Mouse (Mus musculus) heart, embryonic 14.5 days (tissue): ENCODE measurements around the gene Gm29609. TPM values are rescaled to one million over a fixed set of nuclear protein-coding genes. Genes with fewer than 3 reads are reported as not detected.

ENCODE experiments used
- ATAC-seq: fragments of 200-750 bp; cut with Nextera tagmentation; 2 replicates; pipeline ENCODE4 v1.8.0; 2017; ENCODE audit warnings: low read depth, moderate TSS enrichment; ENCODE audit not compliant: insufficient number of reproducible peaks, insufficient read depth, low FRiP score
- H3K27ac ChIP-seq, 2 experiments: fragments of 200-500 bp in 1 of 2; fragments of 300-500 bp in 1 of 2; sonication (generic) in 1 of 2; replicated peaks in 1 of 2; 2 replicates each; pipeline ENCODE4 v1.5.1; 2012 to 2014; ENCODE audit warnings: low read depth in 2 of 2, low read length in 2 of 2, control low read depth in 1 of 2, mild to moderate bottlenecking in 1 of 2, mixed read lengths in 1 of 2; ENCODE audit not compliant: control insufficient read depth in 1 of 2, insufficient read depth in 1 of 2
- H3K27me3 ChIP-seq: fragments of 300-500 bp; sonication (generic); 2 replicates; pipeline ENCODE4 v1.6.1; 2014; ENCODE audit warnings: mild to moderate bottlenecking, low read length, control low read depth; ENCODE audit not compliant: control insufficient read depth, insufficient read depth
- H3K36me3 ChIP-seq: fragments of 300-500 bp; sonication (generic); 2 replicates; pipeline ENCODE4 v1.6.1; 2014; ENCODE audit warnings: mild to moderate bottlenecking, control low read depth, low read length, mixed read lengths; ENCODE audit not compliant: control insufficient read depth, insufficient read depth
- H3K4me1 ChIP-seq, 2 experiments: fragments of 200-500 bp in 1 of 2; fragments of 300-500 bp in 1 of 2; sonication (generic) in 1 of 2; 2 replicates each; pipeline ENCODE4 v1.6.1; 2012 to 2014; ENCODE audit warnings: low read length in 2 of 2, control low read depth in 1 of 2, mixed read lengths in 1 of 2; ENCODE audit not compliant: control insufficient read depth in 2 of 2, insufficient read depth in 2 of 2
- H3K4me2 ChIP-seq: fragments of 300-500 bp; sonication (generic); 2 replicates; pipeline ENCODE4 v1.6.1; 2014; ENCODE audit warnings: mild to moderate bottlenecking, low read length
- H3K4me3 ChIP-seq, 2 experiments: fragments of 200-500 bp in 1 of 2; fragments of 300-500 bp in 1 of 2; sonication (generic) in 1 of 2; 2 replicates each; pipeline ENCODE4 v1.5.1; 2012 to 2014; ENCODE audit warnings: low read length in 2 of 2, mild to moderate bottlenecking in 2 of 2, control low read depth in 1 of 2, low read depth in 1 of 2, moderate library complexity in 1 of 2; ENCODE audit not compliant: control insufficient read depth in 1 of 2, insufficient read depth in 1 of 2
- H3K9ac ChIP-seq: fragments of 300-500 bp; sonication (generic); 2 replicates; pipeline ENCODE4 v1.6.1; 2014; ENCODE audit warnings: mild to moderate bottlenecking, low read length
- H3K9me3 ChIP-seq: fragments of 300-500 bp; sonication (generic); 2 replicates; pipeline ENCODE4 v1.6.1; 2016; ENCODE audit warnings: low read length, control low read depth; ENCODE audit not compliant: control insufficient read depth
- WGBS: fragments of 180-500 bp; shearing (Covaris S2); extraction: QIAGEN DNeasy Blood & Tissue Kit; methylation state at CpG from one replicate; pipeline ENCODE4 v1.1.7; 2014; 5-methylcytosine and 5-hydroxymethylcytosine counted together
- polyA plus RNA-seq: library from polyadenylated mRNA; unstranded; fragments of >200 nt; fragmentation: Nextera tagmentation; extraction: Ambion mirVana; gene quantifications from 2 replicates; pipeline ENCODE4 v1.2.1, GENCODE M21; 2014

Gene Gm29609
- polyA plus RNA-seq, 1 experiment from 2014 or later, result 1.1 TPM

DNA sequence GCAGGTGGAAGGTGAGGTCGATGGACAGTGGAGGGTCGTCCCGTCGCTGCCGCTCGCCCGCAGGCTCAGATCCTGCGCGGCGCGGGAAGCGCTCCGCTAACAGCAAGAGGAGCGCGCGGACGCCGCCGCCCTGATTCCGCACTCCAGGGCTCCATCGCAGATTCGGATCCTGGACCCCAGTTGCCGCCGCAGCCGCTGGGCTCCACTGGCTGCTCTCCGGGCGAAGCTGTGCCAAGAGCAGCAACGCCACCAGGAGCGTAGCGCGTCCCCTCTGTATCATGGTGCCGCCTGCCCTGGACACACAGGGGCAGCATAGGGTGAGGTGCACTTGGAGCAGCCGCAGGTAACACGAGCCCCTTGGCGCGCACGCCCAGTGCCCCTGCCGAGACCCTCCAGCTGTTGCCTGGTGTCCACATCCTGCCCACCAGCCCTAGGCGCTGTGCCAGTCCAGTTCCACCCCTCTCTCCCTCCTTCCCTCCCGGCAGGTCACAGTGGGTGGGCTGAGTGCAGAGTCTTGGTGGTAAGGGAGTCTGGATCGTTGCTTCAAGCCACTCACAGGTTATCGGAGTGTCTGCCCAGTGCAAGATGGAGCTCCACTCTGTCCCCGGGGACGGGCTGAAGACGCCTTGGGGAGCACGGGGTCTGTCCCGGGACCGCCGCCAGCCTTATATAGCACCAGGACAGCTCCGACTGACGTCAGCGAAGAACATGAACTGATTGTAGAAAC lies 41.3 kb downstream of the Gm29609 start, which contains the start of gene Ucn:
Gene Ucn, minus strand, starts transcription at position 589 of the 727 bp plus-strand sequence.
- H3K4me2 ChIP-seq, result peak within 1 kb of the TSS; percentile 60
- no peak within 1 kb of the TSS for H3K9ac ChIP-seq
- H3K27ac ChIP-seq, result no peak within 1 kb of the TSS
- 0 out of 2 replicates have a peak, but pooled peaks have one; percentile 8 for ATAC-seq
- H3K4me3 ChIP-seq, result peak within 1 kb of the TSS; percentile 32 to 36
- H3K36me3 ChIP-seq, result peaks cover 13% of the 10 kb centered on the region
- peaks cover 15 to 21% of the 10 kb centered on the region in 2 experiments; a peak in 3 of 4 replicates for H3K4me1 ChIP-seq
- H3K9me3 ChIP-seq, result no peaks in the 10 kb centered on the region
- 1% methylated on average over 51 of the region's 52 CpGs for WGBS
- peaks cover 59% of the 10 kb centered on the region for H3K27me3 ChIP-seq

DNA sequence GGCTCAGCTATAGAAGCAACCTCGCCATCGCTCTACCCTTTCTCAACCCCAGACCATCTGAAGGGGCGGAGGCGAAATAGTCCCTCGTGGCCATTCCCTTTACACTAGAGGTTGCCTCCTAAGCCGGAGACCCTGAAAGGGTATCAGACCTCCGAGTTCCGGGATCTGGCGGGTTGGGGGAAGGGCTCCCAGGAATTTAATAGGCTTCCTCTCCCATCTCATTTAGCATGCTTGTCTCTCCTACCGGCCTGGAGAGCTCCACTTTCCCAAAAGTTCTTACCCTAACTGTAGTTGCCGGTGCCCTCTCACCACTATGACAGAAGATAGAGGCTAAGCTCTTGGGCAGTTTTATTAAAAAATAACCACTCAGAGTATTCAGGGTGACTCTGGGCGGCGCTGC lies 42.1 kb downstream of the Gm29609 start:
- peaks cover 15 to 21% of the 10 kb centered on the region in 2 experiments; a peak in 3 of 4 replicates for H3K4me1 ChIP-seq
- no peak for ATAC-seq
- no peaks in the 10 kb centered on the region for H3K9me3 ChIP-seq
- H3K27me3 ChIP-seq, result peaks cover 59% of the 10 kb centered on the region
- no peak overlapping the region for H3K27ac ChIP-seq
- peak overlapping the region; percentile 32 to 36 for H3K4me3 ChIP-seq
- H3K36me3 ChIP-seq, result peaks cover 10% of the 10 kb centered on the region
- H3K9ac ChIP-seq, result no peak overlapping the region
- H3K4me2 ChIP-seq, result peak overlapping the region; percentile 60
- WGBS, result 2% methylated on average over 13 of the region's 13 CpGs

DNA sequence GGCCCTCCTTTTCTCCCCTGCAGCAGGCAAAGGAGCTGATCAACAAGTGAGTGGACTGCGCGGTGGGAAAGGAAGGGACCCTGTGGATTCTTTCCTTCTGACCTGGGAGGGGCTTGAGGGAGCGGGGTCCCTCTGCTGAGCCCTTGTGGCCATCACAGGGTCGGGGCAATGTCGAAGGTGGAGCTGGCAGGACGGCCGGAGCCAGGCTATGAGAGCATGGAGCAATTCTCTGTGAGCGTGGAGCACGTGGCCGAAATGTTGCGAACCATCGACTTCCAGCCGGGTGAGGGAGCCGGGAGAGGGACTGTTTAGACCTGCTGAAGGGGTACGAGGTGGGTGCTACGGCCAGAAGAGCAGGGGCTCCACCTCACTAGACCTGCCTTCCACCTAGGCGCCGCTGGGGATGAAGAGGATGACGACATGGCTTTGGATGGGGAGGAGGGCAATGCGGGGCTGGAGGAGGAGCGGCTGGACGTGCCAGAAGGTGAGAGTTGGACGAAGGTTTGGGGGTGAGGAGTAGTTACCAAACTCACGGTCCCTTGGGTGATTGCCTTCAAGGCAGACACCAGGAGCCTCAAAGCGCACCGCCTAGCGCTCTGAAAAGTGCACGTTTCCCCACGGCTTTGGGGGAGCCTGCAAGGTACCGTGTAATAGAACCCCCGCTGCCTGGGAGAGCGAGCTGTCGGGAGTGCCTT lies 42.8 kb downstream of the Gm29609 start:
- ATAC-seq, result 0 out of 2 replicates have a peak, but pooled peaks have one; percentile 6
- Histone ChIP-seq H3K36me3 (peaks cover 9% of the 10 kb centered on the region), H3K27ac (no peak overlapping the region), H3K9me3 (no peaks in the 10 kb centered on the region), H3K4me2 (peak overlapping the region; percentile 60), H3K9ac (no peak overlapping the region), H3K27me3 (peaks cover 59% of the 10 kb centered on the region), H3K4me1 (peaks cover 15 to 21% of the 10 kb centered on the region in 2 experiments; a peak in 3 of 4 replicates), H3K4me3 (peak overlapping the region in 1 of 2 experiments; percentile 36; a peak in 2 of 4 replicates)
- WGBS, result under 1% methylated on average over 32 of the region's 33 CpGs

- Histone ChIP-seq H3K4me1 (no peaks in the 10 kb centered on the region), H3K4me2 (no peak overlapping the region), H3K9me3 (no peaks in the 10 kb centered on the region), H3K36me3 (no peaks in the 10 kb centered on the region), H3K9ac (no peak overlapping the region), H3K4me3 (no peak overlapping the region), H3K27ac (no peak overlapping the region), H3K27me3 (no peaks in the 10 kb centered on the region)
- ATAC-seq, result no peak
- WGBS, result 33% methylated on average over 5 of the region's 5 CpGs
Measured at GRCm38 (mm10) chr5:31126050-31126449, 53.7 kb downstream of the Gm29609 start.

- 28% methylated on average over 2 of the region's 2 CpGs for WGBS
- Histone ChIP-seq H3K27ac (no peak overlapping the region), H3K4me3 (no peak overlapping the region), H3K36me3 (no peaks in the 10 kb centered on the region), H3K9me3 (no peaks in the 10 kb centered on the region), H3K9ac (no peak overlapping the region), H3K4me2 (no peak overlapping the region), H3K4me1 (no peaks in the 10 kb centered on the region), H3K27me3 (no peaks in the 10 kb centered on the region)
- no peak for ATAC-seq
Measured at GRCm38 (mm10) chr5:31123481-31123880, 56.2 kb downstream of the Gm29609 start.

GRCm38 (mm10) chr5:31121111-31121510 lies 58.6 kb downstream of the Gm29609 start:
- no peak overlapping the region for H3K4me3 ChIP-seq
- no peaks in the 10 kb centered on the region for H3K36me3 ChIP-seq
- H3K4me2 ChIP-seq, result no peak overlapping the region
- H3K27ac ChIP-seq, result no peak overlapping the region
- no peaks in the 10 kb centered on the region for H3K9me3 ChIP-seq
- ATAC-seq, result no peak
- H3K27me3 ChIP-seq, result no peaks in the 10 kb centered on the region
- peaks cover 3 to 5% of the 10 kb centered on the region in 2 experiments for H3K4me1 ChIP-seq
- WGBS, result 68% methylated on average over 8 of the region's 8 CpGs
- H3K9ac ChIP-seq, result no peak overlapping the region

GRCm38 (mm10) chr5:31116912-31117311 lies 62.8 kb downstream of the Gm29609 start:
- WGBS, result 5% methylated on average over 10 of the region's 10 CpGs
- peak overlapping the region; percentile 36 to 39 for H3K4me3 ChIP-seq
- no peak for ATAC-seq
- no peaks in the 10 kb centered on the region for H3K27me3 ChIP-seq
- H3K9ac ChIP-seq, result peak overlapping the region; percentile 59
- H3K9me3 ChIP-seq, result no peaks in the 10 kb centered on the region
- peak overlapping the region; percentile 12 to 68; a peak in 3 of 4 replicates for H3K27ac ChIP-seq
- H3K4me2 ChIP-seq, result peak overlapping the region; percentile 64
- no peaks in the 10 kb centered on the region for H3K36me3 ChIP-seq
- peaks cover 4 to 6% of the 10 kb centered on the region in 2 experiments for H3K4me1 ChIP-seq
